Mouse (Mus musculus) heart, embryonic 10.5 days (tissue): Measurements from ENCODE around the gene Pilra. TPM values are rescaled to one million over a fixed set of nuclear protein-coding genes. Genes with fewer than 3 reads are reported as not detected.
A peak's percentile ranks its signal among the peaks of the same experiment; 100 is the strongest.

Experiments
- DNase-seq: peaks from one replicate; pipeline ENCODE4 v3.0.0-alpha.2; 2017; ENCODE audit warnings: low spot score
- H3K27ac ChIP-seq: fragments of 300-500 bp; sonication (generic); 2 replicates; pipeline ENCODE4 v1.5.1; 2016; ENCODE audit warnings: mild to moderate bottlenecking
- H3K27me3 ChIP-seq: fragments of 300-500 bp; sonication (generic); 2 replicates; pipeline ENCODE4 v1.6.1; 2016; ENCODE audit warnings: mild to moderate bottlenecking; ENCODE audit not compliant: poor library complexity, insufficient read depth, severe bottlenecking
- H3K36me3 ChIP-seq: fragments of 300-500 bp; sonication (generic); 2 replicates; pipeline ENCODE4 v1.6.1; 2016; ENCODE audit warnings: mild to moderate bottlenecking, moderate library complexity
- H3K4me1 ChIP-seq: fragments of 300-500 bp; sonication (generic); 2 replicates; pipeline ENCODE4 v1.6.1; 2016; ENCODE audit warnings: mild to moderate bottlenecking
- H3K4me3 ChIP-seq: fragments of 300-500 bp; sonication (generic); 2 replicates; pipeline ENCODE4 v1.5.1; 2016; ENCODE audit warnings: mild to moderate bottlenecking, moderate library complexity
- H3K9me3 ChIP-seq: fragments of 300-500 bp; sonication (generic); 2 replicates; pipeline ENCODE4 v1.6.1; 2016; ENCODE audit warnings: mild to moderate bottlenecking, moderate library complexity
- WGBS: fragments of 180-500 bp; shearing (Covaris S2); methylation state at CpG from one replicate; pipeline ENCODE4 v1.1.7; 2016; 5-methylcytosine and 5-hydroxymethylcytosine counted together
- polyA plus RNA-seq: library from polyadenylated mRNA; unstranded; fragments of >200 nt; fragmentation: Nextera tagmentation; extraction: Ambion mirVana; gene quantifications from 2 replicates; pipeline ENCODE4 v1.2.1, GENCODE M21; 2016

The Pilra gene
- polyA plus RNA-seq, 1 experiment from 2014 or later: 1.3 TPM

- whole genome bisulfite sequencing: 84% methylated on average over 5 of the region's 5 CpGs
- no peaks in the 10 kb centered on the region for H3K27me3 ChIP-seq
- no peak for DNase-seq
- H3K4me1 ChIP-seq: no peaks in the 10 kb centered on the region
- H3K27ac ChIP-seq: no peak overlapping the region
- no peaks in the 10 kb centered on the region for H3K36me3 ChIP-seq
- H3K4me3 ChIP-seq: no peak overlapping the region
- H3K9me3 ChIP-seq: no peaks in the 10 kb centered on the region
Measured at GRCm38 (mm10) chr5:137808316-137808715, 27.8 kb downstream of the Pilra start.

DNA sequence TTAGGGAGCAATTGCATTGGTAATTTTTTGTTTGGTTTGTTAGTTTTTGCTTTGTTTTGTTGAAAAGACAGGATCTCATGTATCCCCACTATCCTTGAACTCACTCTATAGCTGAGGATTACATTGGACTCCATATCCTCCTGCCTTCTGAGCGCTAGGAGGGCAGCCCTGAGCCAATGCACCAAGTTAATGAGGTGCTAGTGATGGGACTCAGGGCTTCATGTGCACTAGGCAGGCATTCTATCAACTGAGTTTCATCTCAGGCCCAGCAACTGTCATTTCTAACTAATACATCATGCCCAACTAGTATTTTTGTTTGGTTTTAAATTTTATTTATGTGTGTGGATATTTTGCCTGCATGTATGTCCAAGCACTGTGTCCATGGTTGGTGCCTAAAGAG, 29.9 kb downstream of the Pilra start:
- H3K4me1 ChIP-seq: no peaks in the 10 kb centered on the region
- no peaks in the 10 kb centered on the region for H3K27me3 ChIP-seq
- no peaks in the 10 kb centered on the region for H3K9me3 ChIP-seq
- H3K36me3 ChIP-seq: no peaks in the 10 kb centered on the region
- H3K27ac ChIP-seq: no peak overlapping the region
- H3K4me3 ChIP-seq: no peak overlapping the region
- WGBS: 50% methylated on average over 1 of the region's 1 CpGs
- DNase-seq: no peak

DNA sequence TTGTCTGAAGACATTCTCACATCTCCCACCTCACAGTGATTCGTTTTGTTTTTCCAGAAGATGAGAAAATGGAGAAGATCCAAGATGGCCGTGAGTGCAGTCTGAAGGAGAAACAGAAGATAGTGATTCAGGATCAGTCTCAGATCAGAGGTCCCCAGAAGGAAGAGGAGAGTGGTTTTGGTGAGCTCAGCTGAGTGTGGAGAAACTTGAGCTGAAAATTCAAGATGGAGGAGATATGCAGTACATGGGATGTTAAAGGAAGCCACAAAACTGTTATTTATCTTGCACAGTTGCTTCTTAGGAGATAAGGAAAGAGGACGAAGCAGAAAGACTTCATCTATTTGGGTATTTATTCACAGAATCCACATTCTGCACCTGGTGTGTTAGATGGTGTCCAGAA, 35.2 kb downstream of the Pilra start:
- DNase-seq: no peak
- no peaks in the 10 kb centered on the region for H3K27me3 ChIP-seq
- WGBS: 68% methylated on average over 3 of the region's 3 CpGs
- H3K27ac ChIP-seq: no peak overlapping the region
- H3K36me3 ChIP-seq: no peaks in the 10 kb centered on the region
- H3K4me1 ChIP-seq: no peaks in the 10 kb centered on the region
- H3K9me3 ChIP-seq: no peaks in the 10 kb centered on the region
- H3K4me3 ChIP-seq: no peak overlapping the region

DNA sequence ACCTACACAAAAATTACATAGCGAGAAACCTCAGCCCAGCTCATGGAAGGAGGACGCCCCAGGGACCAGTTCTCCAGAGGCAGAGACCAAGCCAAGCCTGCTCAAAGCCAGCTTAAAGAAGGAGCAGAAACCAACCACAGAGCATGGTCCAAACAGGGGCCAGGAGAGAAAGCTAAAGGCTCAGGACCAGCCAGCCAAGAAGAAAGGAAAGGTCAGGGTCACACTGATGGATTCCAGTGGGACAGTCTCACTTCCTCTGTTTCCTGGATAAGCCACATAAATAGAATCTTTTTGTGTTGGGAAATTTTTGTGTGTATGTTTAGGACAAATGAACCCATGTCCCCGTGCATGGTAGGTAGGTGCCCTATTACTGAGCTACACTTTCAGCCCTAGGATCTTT, 39.5 kb downstream of the Pilra start:
- Histone ChIP-seq H3K4me1 (no peaks in the 10 kb centered on the region), H3K9me3 (no peaks in the 10 kb centered on the region), H3K36me3 (no peaks in the 10 kb centered on the region), H3K27me3 (no peaks in the 10 kb centered on the region), H3K27ac (no peak overlapping the region), H3K4me3 (no peak overlapping the region)
- DNase-seq: no peak
- WGBS: 72% methylated on average over 3 of the region's 3 CpGs

DNA sequence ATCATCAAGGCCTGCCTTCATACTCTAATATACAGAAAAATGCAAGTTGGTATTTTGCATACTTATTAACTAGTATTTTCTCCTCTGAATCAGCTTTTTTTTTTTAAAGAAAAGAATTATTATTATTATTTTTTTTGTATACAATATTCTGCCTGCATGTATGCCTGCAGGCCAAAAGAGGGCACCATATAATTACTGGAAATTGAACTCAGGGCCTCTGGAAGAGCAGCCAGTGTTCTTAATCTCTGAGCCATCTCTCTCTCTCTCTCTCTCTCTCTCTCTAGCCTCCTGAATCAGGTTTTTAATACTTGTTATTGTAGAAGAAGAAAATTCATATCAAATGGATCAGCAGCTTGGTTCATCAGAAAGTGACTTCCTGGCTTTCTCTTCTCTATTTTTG, 44.5 kb downstream of the Pilra start:
- Histone ChIP-seq H3K27me3 (peaks cover 4% of the 10 kb centered on the region; the same call in 1 of the 2 replicates), H3K27ac (no peak overlapping the region), H3K36me3 (no peaks in the 10 kb centered on the region), H3K9me3 (no peaks in the 10 kb centered on the region), H3K4me1 (no peaks in the 10 kb centered on the region), H3K4me3 (no peak overlapping the region)
- no peak for DNase-seq

GRCm38 (mm10) chr5:137788946-137789531, 47.0 kb downstream of the Pilra start:
- Histone ChIP-seq H3K36me3 (peaks cover 11% of the 10 kb centered on the region), H3K27ac (no peak overlapping the region), H3K4me1 (peaks cover 14% of the 10 kb centered on the region), H3K27me3 (peaks cover 4% of the 10 kb centered on the region; the same call in 1 of the 2 replicates), H3K4me3 (no peak overlapping the region), H3K9me3 (no peaks in the 10 kb centered on the region)
- 87% methylated on average over 2 of the region's 2 CpGs for WGBS
- no peak for DNase-seq

DNA sequence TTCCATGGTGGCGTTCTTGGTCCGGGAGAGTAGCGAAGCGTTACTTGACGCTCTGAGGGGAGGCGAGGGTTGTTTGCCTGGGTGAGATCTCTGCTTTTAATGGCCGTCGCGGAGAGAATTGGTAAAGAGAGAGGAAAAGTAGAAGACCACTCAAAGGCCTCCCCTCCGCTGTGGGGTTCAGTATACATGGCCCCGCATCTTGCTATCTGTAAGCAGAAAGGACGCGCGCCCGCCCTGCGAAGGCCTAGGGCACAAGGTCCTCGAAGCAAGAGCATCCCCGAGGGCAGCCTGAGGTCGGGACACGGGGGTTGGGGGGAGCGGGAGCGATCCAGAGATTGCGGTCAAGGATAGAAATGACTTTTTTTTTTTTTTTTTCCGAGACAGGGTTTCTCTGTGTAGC, 47.9 kb downstream of the Pilra start:
- Histone ChIP-seq H3K4me1 (peaks cover 23% of the 10 kb centered on the region), H3K27ac (peak overlapping the region; percentile 98; the same call in 1 of the 2 replicates), H3K27me3 (peaks cover 4% of the 10 kb centered on the region; the same call in 1 of the 2 replicates), H3K9me3 (no peaks in the 10 kb centered on the region), H3K4me3 (peak overlapping the region; percentile 89), H3K36me3 (peaks cover 20% of the 10 kb centered on the region)
- 66% methylated on average over 24 of the region's 24 CpGs for WGBS
- no peak for DNase-seq

DNA sequence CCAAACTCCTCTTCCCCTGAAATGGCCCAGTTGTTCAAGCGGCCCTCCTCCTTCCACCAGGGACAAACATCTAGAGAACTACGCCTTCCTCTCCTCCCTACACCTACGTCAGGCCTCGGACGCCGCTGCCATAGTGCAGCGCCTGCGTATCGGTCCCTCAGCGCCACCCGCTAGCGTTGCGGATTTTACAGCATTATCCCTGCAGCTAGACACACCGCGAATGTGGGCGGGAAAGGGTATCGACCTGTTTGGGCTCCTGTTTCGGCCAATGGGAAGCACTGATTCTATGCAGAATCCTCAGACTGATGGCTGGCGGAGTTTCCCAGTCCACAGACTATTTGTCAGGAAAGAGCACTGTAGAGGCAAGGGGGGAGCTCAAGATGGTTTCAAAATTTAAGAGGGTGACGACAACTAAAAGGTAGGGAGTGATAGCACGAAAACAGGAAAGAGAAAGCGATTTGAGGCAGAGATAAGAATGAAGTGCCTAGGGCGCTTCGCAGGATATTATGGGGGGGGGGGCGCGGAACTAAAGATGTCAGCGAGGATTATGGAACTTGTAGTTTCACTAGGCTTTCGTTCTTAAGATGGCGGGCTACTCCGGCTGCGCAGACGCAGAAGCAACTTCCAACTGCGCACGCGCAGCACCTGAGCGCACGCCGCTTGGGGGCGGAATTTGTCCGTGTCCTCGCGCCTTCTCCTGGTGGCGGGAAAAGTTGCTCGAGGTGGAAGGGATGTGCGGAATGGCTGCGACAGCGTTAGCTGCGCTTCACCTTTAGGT, 48.7 kb downstream of the Pilra start, which contains the start of the genes Mepce and Zcwpw1:
TSS of gene Mepce (minus strand) at position 505 of the 778 bp plus-strand sequence.
TSS of gene Zcwpw1 (plus strand) at position 648 of the 778 bp plus-strand sequence.
- Histone ChIP-seq H3K27ac (peak within 1 kb of the TSS; percentile 98), H3K4me1 (peaks cover 27% of the 10 kb centered on the region), H3K27me3 (peaks cover 4% of the 10 kb centered on the region; the same call in 1 of the 2 replicates), H3K36me3 (peaks cover 28% of the 10 kb centered on the region), H3K9me3 (no peaks in the 10 kb centered on the region), H3K4me3 (peak within 1 kb of the TSS; percentile 89)
- under 1% methylated on average over 48 of the region's 48 CpGs for WGBS
- DNase-seq: peak; percentile 97

DNA sequence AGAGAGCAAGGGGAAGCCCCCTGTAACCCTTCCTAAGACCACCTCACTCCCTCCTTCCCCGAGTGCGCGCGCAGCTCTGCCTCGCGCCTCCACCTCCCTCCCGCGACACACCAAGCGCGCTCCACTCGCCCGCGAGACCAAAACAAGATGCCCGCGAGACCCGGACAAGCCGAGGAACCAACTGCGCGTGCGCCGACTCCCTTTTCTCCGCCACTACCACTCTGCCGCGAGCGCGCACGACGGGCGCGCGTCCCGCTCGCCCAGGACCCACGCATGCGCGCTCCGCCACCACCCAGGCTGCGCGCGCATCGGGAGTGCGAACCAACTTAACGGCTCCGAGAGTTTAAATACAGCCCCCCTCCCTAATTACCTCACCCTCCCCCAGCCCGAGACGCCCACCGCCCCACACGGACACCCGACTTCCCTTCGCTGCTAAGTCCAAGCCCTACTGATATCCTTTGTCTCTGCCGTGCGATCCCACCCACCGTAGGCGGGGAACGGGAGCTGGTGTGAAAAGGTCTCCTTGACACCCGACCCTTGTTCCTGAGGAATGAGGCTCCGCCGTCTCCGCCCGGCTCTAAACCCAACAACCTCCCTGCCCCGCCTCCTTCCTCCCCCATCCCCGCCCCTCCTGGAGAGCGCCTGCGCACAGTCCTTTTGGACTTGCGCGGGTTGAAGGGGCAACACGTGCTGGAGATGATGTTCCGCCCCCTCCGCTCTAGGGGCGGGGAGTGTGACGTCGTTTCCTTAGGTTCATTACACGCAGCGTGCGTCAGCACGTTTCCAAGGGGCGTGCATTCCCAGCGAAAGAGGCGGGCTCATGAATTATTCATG, 49.8 kb downstream of the Pilra start:
- Histone ChIP-seq H3K4me1 (peaks cover 32% of the 10 kb centered on the region), H3K9me3 (no peaks in the 10 kb centered on the region), H3K36me3 (peaks cover 39% of the 10 kb centered on the region), H3K4me3 (peak overlapping the region; percentile 89), H3K27me3 (peaks cover 4% of the 10 kb centered on the region; the same call in 1 of the 2 replicates), H3K27ac (peak overlapping the region; percentile 98)
- peak; percentile 100 for DNase-seq
- WGBS: under 1% methylated on average over 79 of the region's 79 CpGs

GRCm38 (mm10) chr5:137785164-137786031, 50.7 kb downstream of the Pilra start:
- Histone ChIP-seq H3K9me3 (no peaks in the 10 kb centered on the region), H3K4me3 (peak overlapping the region; percentile 89), H3K4me1 (peaks cover 32% of the 10 kb centered on the region), H3K27me3 (peaks cover 4% of the 10 kb centered on the region; the same call in 1 of the 2 replicates), H3K27ac (peak overlapping the region; percentile 98), H3K36me3 (peaks cover 48% of the 10 kb centered on the region)
- 3% methylated on average over 56 of the region's 62 CpGs for WGBS
- peak; percentile 85 for DNase-seq

DNA sequence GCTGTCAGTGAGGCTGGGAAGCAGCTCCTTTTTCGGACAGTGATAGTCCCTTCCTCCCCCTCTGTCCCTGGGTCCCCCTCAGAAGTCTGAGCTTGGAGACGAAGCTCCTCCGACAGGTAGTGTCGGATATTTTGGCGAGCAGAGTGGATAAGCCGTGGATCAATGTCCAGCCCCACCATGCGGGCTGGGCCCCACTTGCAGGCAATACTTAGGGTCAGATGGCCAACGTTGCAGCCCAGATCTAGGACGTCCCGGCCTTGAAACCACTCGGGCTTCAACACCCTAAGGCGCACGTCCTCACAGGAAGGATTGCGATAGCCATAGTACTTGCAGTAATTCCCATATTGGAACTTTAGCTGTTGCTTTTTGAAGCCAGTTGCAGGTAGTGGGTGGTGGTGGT, 51.5 kb downstream of the Pilra start:
- Histone ChIP-seq H3K9me3 (no peaks in the 10 kb centered on the region), H3K36me3 (peaks cover 52% of the 10 kb centered on the region), H3K4me3 (peak overlapping the region; percentile 89), H3K4me1 (peaks cover 39% of the 10 kb centered on the region), H3K27me3 (peaks cover 4% of the 10 kb centered on the region; the same call in 1 of the 2 replicates), H3K27ac (peak overlapping the region; percentile 98)
- 86% methylated on average over 14 of the region's 14 CpGs for WGBS
- DNase-seq: no peak
